18 mouse cellular contexts compared by ENCODE assay signal in the genomic region with DNA sequence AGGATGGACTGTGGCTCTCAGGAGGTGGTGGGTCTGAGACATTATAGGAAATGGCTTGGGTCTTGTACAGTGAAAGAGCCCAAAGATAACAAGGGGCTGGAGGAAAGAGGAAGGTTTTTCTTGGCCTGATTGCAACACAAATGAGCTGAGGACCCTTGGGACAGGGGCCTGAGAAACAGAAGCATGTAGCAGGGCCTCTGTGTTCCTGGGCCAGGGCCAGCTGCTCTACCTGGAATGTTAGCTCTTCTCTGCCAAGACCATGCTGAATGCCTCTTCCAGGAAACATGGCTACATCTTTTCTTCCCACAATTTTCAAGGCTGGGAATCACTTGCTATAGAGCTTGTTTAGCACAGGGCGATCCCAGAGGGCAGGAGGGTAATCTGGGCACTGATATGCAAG.
"Had no signal": no experiment of that assay in that cellular context is flagged by ENCODE, and none has a peak within 500 bp of the region (broad histone marks: within the 10 kb centered on the region; RNA-seq: fewer than 3 reads in every experiment).

No protein-coding gene starts in this region.

- H3K4me2 ChIP-seq: lung, embryonic 15.5 days; midbrain, embryonic 11.5 days; midbrain, embryonic 13.5 days; neural tube, embryonic 12.5 days; stomach, embryonic 15.5 days had no signal

- H3K4me1 ChIP-seq: lung, embryonic 15.5 days; megakaryocyte, embryonic 14.5 days; stomach, embryonic 15.5 days had no signal

- ATAC-seq: liver, postnatal 0 days; lung, postnatal 0 days; midbrain, embryonic 13.5 days; midbrain, embryonic 16.5 days had no signal

- H3K4me3 ChIP-seq: lung, embryonic 15.5 days; megakaryocyte, embryonic 14.5 days; midbrain, embryonic 13.5 days; neural tube, embryonic 12.5 days; stomach, embryonic 15.5 days had no signal

- H3K9me3 ChIP-seq: lung, embryonic 15.5 days; midbrain, embryonic 13.5 days; neural tube, embryonic 12.5 days; stomach, embryonic 15.5 days had no signal

- H3K36me3 ChIP-seq: lung, embryonic 15.5 days; midbrain, embryonic 13.5 days; neural tube, embryonic 12.5 days; stomach, embryonic 15.5 days had no signal

- H3K27me3 ChIP-seq: lung, embryonic 15.5 days; megakaryocyte, embryonic 14.5 days; midbrain, embryonic 13.5 days; neural tube, embryonic 12.5 days; stomach, embryonic 15.5 days had no signal

- H3K27ac ChIP-seq: lung, embryonic 15.5 days; macrophage; midbrain, embryonic 13.5 days; neural tube, embryonic 12.5 days; stomach, embryonic 15.5 days; stomach, postnatal 0 days had no signal

- H3K9ac ChIP-seq: liver, postnatal 0 days; lung, embryonic 15.5 days; midbrain, embryonic 13.5 days; neural tube, embryonic 12.5 days; stomach, embryonic 15.5 days had no signal

- DNase-seq: liver, postnatal 0 days; lung, adult 2 months; lung, postnatal 14 days; lung, postnatal 36 days; right cerebral cortex, postnatal 14 days; thymus, adult 2 months; thymus, postnatal 25 days; thymus, postnatal 4 days had no signal
